ENCODE assay signal across 38 mouse cellular contexts in genomic region chr17:31165127-31165526, GRCm38 (mm10). TPM values are rescaled to one million over a fixed set of nuclear protein-coding genes. Genes with fewer than 3 reads are reported as not detected.
"Had no signal": no experiment of that assay in that cellular context is flagged by ENCODE, and none has a peak within 500 bp of the region (broad histone marks: within the 10 kb centered on the region; RNA-seq: fewer than 3 reads in every experiment).

Tff1 (minus strand) TSS chr17:31165277.

- H3K4me2 ChIP-seq: heart, embryonic 11.5 days; heart, embryonic 13.5 days; heart, embryonic 15.5 days; hindbrain, embryonic 13.5 days; kidney, embryonic 15.5 days; limb, embryonic 13.5 days; limb, embryonic 15.5 days; liver, embryonic 12.5 days had no signal

- ATAC-seq: hindbrain, embryonic 16.5 days; inflammation-experienced regulatory T-cells, adult 6 months; liver, embryonic 12.5 days had no signal

- H3K9ac ChIP-seq: heart, embryonic 13.5 days; heart, embryonic 15.5 days; hindbrain, embryonic 13.5 days; kidney, embryonic 15.5 days; limb, embryonic 13.5 days; limb, embryonic 15.5 days; liver, embryonic 12.5 days had no signal

- DNase-seq: gastrocnemius, postnatal 14 days; gastrocnemius, postnatal 36 days; heart, adult 11 months; heart, adult 2 months; heart, postnatal 14 days; heart, postnatal 36 days; kidney, adult 18-20 months; kidney, adult 8-10 months; kidney, postnatal 14 days; kidney, postnatal 36 days; layer of hippocampus, adult 9-11 months; layer of hippocampus, postnatal 36 days; left cerebral cortex, postnatal 4 days had no signal

- H3K4me3 ChIP-seq: heart, adult 2 months; heart, embryonic 13.5 days; heart, embryonic 15.5 days; hindbrain, embryonic 13.5 days; kidney, embryonic 15.5 days; limb, embryonic 13.5 days; limb, embryonic 15.5 days; liver, embryonic 12.5 days had no signal

- H3K4me1 ChIP-seq: heart, embryonic 13.5 days; heart, embryonic 15.5 days; hindbrain, embryonic 13.5 days; kidney, embryonic 15.5 days; limb, embryonic 13.5 days; limb, embryonic 15.5 days; liver, embryonic 12.5 days had no signal

- H3K27ac ChIP-seq: heart, adult 2 months; heart, embryonic 13.5 days; heart, embryonic 15.5 days; hindbrain, embryonic 13.5 days; kidney, embryonic 15.5 days; kidney, postnatal 0 days; limb, embryonic 13.5 days; limb, embryonic 15.5 days; liver, embryonic 12.5 days had no signal

- H3K27me3 ChIP-seq: heart, embryonic 13.5 days; heart, embryonic 15.5 days; hindbrain, embryonic 13.5 days; kidney, embryonic 15.5 days; limb, embryonic 15.5 days; liver, embryonic 12.5 days had no signal

- H3K9me3 ChIP-seq: heart, embryonic 13.5 days; heart, embryonic 15.5 days; hindbrain, embryonic 13.5 days; kidney, embryonic 15.5 days; limb, embryonic 13.5 days; limb, embryonic 15.5 days; liver, embryonic 12.5 days had no signal

- H3K36me3 ChIP-seq: heart, embryonic 13.5 days; heart, embryonic 15.5 days; hindbrain, embryonic 13.5 days; kidney, embryonic 15.5 days; limb, embryonic 13.5 days; limb, embryonic 15.5 days; liver, embryonic 12.5 days had no signal

RNA-seq across cellular contexts. Expression of gene Tff1, which starts in this region (rescaled TPM):
- total RNA-seq: gastrocnemius, adult 18-20 months; gastrocnemius, adult 8-10 months; gastrocnemius, postnatal 14 days; gastrocnemius, postnatal 36 days; heart, adult 2 months; heart, postnatal 14 days; heart, postnatal 36 days; hematopoietic stem cell, adult 5-6 weeks; layer of hippocampus, adult 18-20 months; layer of hippocampus, adult 8-10 months; layer of hippocampus, postnatal 14 days; layer of hippocampus, postnatal 36 days; left cerebral cortex, adult 18-20 months; left cerebral cortex, adult 8-10 months; left cerebral cortex, postnatal 10 days; left cerebral cortex, postnatal 25 days; left cerebral cortex, postnatal 4 days; liver, adult 2 months had no signal
- polyA plus RNA-seq: heart, adult 2 months; heart, embryonic 13.5 days; heart, embryonic 15.5 days; heart, postnatal 0 days; hindbrain, embryonic 11.5 days; hindbrain, embryonic 13.5 days; hindbrain, embryonic 16.5 days; limb, embryonic 11.5 days; limb, embryonic 13.5 days; limb, embryonic 15.5 days had no signal
